Mouse (Mus musculus) lung, embryonic 14.5 days (tissue): ENCODE data around the gene Ehhadh. TPM values are rescaled to one million over a fixed set of nuclear protein-coding genes. Genes with fewer than 3 reads are reported as not detected.

Experiments
- ATAC-seq: fragments of 200-750 bp; cut with Nextera tagmentation; 2 replicates; pipeline ENCODE4 v1.8.0; 2017; ENCODE audit warnings: mild to moderate bottlenecking, moderate TSS enrichment, moderate library complexity; ENCODE audit not compliant: insufficient read depth
- DNase-seq: peaks from one replicate; pipeline ENCODE4 v3.0.0-alpha.2; 2015
- H3K27ac ChIP-seq: fragments of 300-500 bp; sonication (generic); 2 replicates; pipeline ENCODE4 v1.5.1; 2014; ENCODE audit warnings: low read depth, mild to moderate bottlenecking, moderate library complexity
- H3K27me3 ChIP-seq: fragments of 300-500 bp; sonication (generic); 2 replicates; pipeline ENCODE4 v1.6.1; 2014; ENCODE audit warnings: low read length, control low read depth; ENCODE audit not compliant: insufficient read depth
- H3K36me3 ChIP-seq: fragments of 300-500 bp; sonication (generic); 2 replicates; pipeline ENCODE4 v1.6.1; 2014; ENCODE audit warnings: control low read depth; ENCODE audit not compliant: insufficient read depth
- H3K4me1 ChIP-seq: fragments of 300-500 bp; sonication (generic); 2 replicates; pipeline ENCODE4 v1.6.1; 2014; ENCODE audit warnings: antibody characterized with exemption, control low read depth; ENCODE audit not compliant: insufficient read depth
- H3K4me2 ChIP-seq: fragments of 300-500 bp; sonication (generic); 2 replicates; pipeline ENCODE4 v1.6.1; 2014; ENCODE audit warnings: mild to moderate bottlenecking
- H3K4me3 ChIP-seq: fragments of 300-500 bp; sonication (generic); 2 replicates; pipeline ENCODE4 v1.5.1; 2014; ENCODE audit warnings: low read depth, low read length
- H3K9ac ChIP-seq: fragments of 300-500 bp; sonication (generic); 2 replicates; pipeline ENCODE4 v1.6.1; 2014
- H3K9me3 ChIP-seq: fragments of 300-500 bp; sonication (generic); 2 replicates; pipeline ENCODE4 v1.6.1; 2016; ENCODE audit warnings: low read depth, low read length, control low read depth
- CTCF ChIP-seq: IDR thresholded peaks from 2 replicates; pipeline ENCODE4 v1.5.1; 2016; ENCODE audit warnings: antibody characterized with exemption, low read depth
- WGBS: fragments of 180-500 bp; shearing (Covaris S2); extraction: QIAGEN DNeasy Blood & Tissue Kit; methylation state at CpG from one replicate; pipeline ENCODE4 v1.1.7; 2014; 5-methylcytosine and 5-hydroxymethylcytosine counted together
- polyA plus RNA-seq: library from polyadenylated mRNA; unstranded; fragments of >200 nt; fragmentation: Nextera tagmentation; extraction: Ambion mirVana; gene quantifications from 2 replicates; pipeline ENCODE4 v1.2.1, GENCODE M21; 2014

The Ehhadh gene
- polyA plus RNA-seq, 1 experiment from 2014 or later, result 1.6 TPM

DNA sequence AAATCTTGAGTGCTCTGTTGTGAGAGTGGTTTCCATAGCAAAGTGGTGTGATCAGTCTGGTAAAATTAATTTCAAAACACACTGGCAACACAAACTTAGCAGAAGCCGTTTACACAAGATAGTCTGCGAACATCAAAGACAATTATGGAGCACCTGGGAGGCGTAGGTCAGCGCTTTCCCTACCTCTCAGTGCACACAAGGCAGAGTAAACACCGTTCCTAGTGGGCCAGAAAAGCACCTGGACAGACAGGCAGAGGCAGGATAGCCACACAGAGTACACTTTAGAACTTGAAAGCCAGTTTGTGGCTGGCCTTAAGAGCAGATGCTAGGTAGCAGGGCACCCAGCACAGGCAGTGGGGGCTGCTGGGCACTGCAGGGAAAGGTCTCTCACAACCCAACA, 44.2 kb upstream of the Ehhadh start:
- Histone ChIP-seq H3K9me3 (no peaks in the 10 kb centered on the region), H3K4me1 (peaks cover 2% of the 10 kb centered on the region; the same call in 1 of the 2 replicates), H3K4me2 (no peak overlapping the region), H3K9ac (no peak overlapping the region), H3K36me3 (no peaks in the 10 kb centered on the region), H3K27ac (peak overlapping the region; percentile 33; the same call in 1 of the 2 replicates), H3K27me3 (no peaks in the 10 kb centered on the region), H3K4me3 (no peak overlapping the region)
- TF ChIP-seq CTCF, result no peak
- DNase-seq (peak; percentile 7), ATAC-seq (peak; percentile 54; the same call in 1 of the 2 replicates)
- WGBS, result 37% methylated on average over 5 of the region's 5 CpGs

DNA sequence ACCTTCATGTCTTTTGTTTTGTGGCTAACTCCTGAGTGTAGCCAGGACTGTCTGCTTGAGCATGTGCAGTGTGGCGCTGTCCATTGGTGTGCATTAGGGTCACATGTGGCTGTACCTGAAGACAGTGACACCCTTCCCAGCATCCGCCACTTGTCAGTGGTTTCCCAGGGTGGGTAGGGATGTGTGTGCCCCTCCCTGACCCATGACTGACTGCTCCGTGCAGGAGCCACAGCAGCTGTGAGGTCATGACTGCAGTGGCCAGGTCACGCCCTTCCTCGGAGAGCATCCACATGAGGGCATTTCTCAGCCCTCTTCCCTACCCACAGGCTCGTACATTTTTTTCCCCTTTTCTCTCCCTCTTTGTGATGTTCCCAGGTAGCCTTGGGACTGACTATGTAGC, 43.2 kb upstream of the Ehhadh start:
- H3K9ac ChIP-seq, result no peak overlapping the region
- no peaks in the 10 kb centered on the region for H3K36me3 ChIP-seq
- no peaks in the 10 kb centered on the region for H3K9me3 ChIP-seq
- TF ChIP-seq CTCF, result no peak
- no peak overlapping the region for H3K4me3 ChIP-seq
- no peaks in the 10 kb centered on the region for H3K27me3 ChIP-seq
- 41% methylated on average over 6 of the region's 6 CpGs for WGBS
- 0 out of 2 replicates have a peak, but pooled peaks have one; percentile 47 for ATAC-seq
- no peak overlapping the region for H3K4me2 ChIP-seq
- no peak for DNase-seq
- peaks cover 2% of the 10 kb centered on the region; the same call in 1 of the 2 replicates for H3K4me1 ChIP-seq
- H3K27ac ChIP-seq, result no peak overlapping the region

DNA sequence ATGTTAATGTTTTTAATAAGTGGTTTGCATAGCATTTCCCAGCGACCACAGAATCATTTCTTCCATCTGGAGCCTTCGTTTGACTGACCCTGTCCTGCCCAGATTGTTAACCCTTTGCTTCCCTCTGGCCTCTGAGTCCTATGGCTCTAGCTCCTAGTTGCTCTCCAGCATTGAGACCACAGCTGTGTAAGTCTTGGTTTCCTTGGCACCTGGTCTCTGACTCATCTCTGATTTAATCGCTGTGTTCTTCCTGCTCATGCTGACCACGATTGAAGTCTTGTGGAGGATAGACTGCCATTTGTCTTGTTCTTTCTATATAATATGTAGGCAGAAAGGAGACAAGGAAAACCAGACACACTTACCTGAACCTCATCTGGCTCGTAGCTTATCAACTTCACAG, 42.1 kb upstream of the Ehhadh start:
- TF ChIP-seq CTCF, result no peak
- 29% methylated on average over 5 of the region's 5 CpGs for WGBS
- no peak for ATAC-seq

DNA sequence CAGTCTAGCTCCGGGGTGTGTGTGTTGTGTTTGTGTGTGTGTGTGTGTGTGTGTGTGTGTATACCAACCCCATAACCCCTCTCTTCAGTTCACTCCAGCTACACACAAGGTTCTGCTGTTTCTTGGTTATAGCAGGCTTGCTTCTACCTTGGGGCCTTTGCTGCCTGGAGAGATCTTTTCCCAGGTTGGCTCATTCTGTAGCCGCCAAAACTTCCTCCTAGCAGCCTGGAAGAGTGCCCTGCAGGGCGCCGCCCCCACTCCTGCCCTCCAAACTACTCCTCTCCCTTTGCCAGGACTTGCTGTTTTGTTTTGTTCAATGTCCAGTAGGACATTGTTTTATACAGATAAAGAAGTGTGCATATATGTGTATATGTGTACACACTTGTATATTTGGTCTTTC, 40.0 kb upstream of the Ehhadh start:
- TF ChIP-seq CTCF, result no peak
- Histone ChIP-seq H3K27ac (no peak overlapping the region), H3K27me3 (no peaks in the 10 kb centered on the region), H3K36me3 (no peaks in the 10 kb centered on the region), H3K4me1 (no peaks in the 10 kb centered on the region; the same call in 1 of the 2 replicates), H3K4me3 (no peak overlapping the region), H3K4me2 (no peak overlapping the region), H3K9me3 (no peaks in the 10 kb centered on the region), H3K9ac (no peak overlapping the region)
- 52% methylated on average over 4 of the region's 4 CpGs for WGBS
- no peak for DNase-seq
- no peak for ATAC-seq

More for the DNA sequence above, 42.1 kb upstream of the Ehhadh start:
- Histone ChIP-seq H3K9ac (no peak overlapping the region), H3K4me3 (no peak overlapping the region), H3K27ac (no peak overlapping the region), H3K4me2 (no peak overlapping the region), H3K27me3 (no peaks in the 10 kb centered on the region), H3K9me3 (no peaks in the 10 kb centered on the region), H3K4me1 (no peaks in the 10 kb centered on the region; the same call in 1 of the 2 replicates), H3K36me3 (no peaks in the 10 kb centered on the region)
- no peak for DNase-seq

DNA sequence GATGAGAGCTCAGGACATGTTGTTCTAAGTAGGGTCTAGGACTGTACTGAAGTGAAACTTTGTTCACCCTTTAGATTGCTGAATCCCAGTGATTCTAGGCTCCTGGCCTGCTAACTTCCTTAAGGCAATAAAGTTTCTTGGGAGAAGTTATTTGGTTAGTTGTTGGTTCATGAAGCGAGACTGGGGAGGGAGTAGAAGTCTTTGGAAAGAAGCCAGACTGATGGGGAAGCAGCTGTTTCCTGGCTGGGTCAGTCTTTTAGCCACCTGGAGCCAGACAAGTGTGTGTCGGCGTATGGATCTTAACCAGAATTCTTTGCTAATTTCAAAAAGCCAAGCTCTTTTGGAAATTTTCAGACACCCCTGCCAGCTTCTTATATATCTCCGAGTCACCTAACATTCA, 39.5 kb upstream of the Ehhadh start:
- no peak for ATAC-seq
- H3K4me3 ChIP-seq, result no peak overlapping the region
- no peaks in the 10 kb centered on the region for H3K9me3 ChIP-seq
- DNase-seq, result peak; percentile 63
- no peak for TF ChIP-seq CTCF
- no peaks in the 10 kb centered on the region for H3K27me3 ChIP-seq
- H3K4me2 ChIP-seq, result no peak overlapping the region
- H3K36me3 ChIP-seq, result no peaks in the 10 kb centered on the region
- 43% methylated on average over 4 of the region's 4 CpGs for WGBS
- H3K9ac ChIP-seq, result no peak overlapping the region
- no peaks in the 10 kb centered on the region; the same call in 1 of the 2 replicates for H3K4me1 ChIP-seq
- H3K27ac ChIP-seq, result no peak overlapping the region

DNA sequence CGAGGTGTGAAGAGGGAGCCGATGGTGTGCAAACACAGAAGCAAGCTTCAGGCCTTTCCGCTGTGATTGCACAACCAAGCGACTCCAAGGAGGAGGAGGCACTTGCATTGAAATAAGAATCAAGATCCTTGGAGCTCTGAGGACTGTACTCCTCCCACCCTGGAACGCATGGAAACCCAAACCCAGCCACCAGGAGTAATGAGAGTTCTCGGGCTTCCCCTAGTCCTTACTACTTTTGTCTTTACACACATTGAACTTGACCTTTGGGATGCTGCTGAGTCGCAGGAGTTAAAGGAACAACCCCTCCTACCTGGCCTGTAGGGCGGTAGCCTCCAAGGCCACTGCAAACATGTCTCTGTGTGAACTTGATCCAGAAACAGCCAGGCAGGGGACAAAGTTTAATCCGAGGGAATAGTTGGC, 38.0 kb upstream of the Ehhadh start:
- Histone ChIP-seq H3K9ac (no peak overlapping the region), H3K4me3 (no peak overlapping the region), H3K4me1 (no peaks in the 10 kb centered on the region; the same call in 1 of the 2 replicates), H3K36me3 (no peaks in the 10 kb centered on the region), H3K27ac (no peak overlapping the region), H3K9me3 (no peaks in the 10 kb centered on the region), H3K4me2 (no peak overlapping the region), H3K27me3 (no peaks in the 10 kb centered on the region)
- TF ChIP-seq CTCF, result no peak
- ATAC-seq (no peak), DNase-seq (peak; percentile 38)
- 47% methylated on average over 9 of the region's 9 CpGs for WGBS

DNA sequence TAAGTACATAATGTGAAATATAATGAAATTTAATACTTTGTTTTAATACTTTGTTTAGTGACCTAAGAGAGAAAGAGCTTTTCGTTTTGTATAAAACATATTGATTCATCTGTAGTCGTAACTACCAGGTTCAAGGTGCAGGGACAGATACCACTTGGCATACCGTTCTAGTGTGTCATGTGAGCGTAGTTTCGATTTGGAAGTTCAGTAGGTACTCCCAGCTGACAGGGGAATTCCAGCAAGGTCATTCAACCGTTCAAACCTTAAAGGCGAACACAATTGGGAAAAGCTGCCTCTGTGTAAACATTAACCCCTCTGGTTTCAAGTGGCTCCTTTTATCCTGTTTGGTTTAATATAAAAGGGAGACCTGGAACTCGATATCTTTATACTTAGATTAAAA, 31.0 kb upstream of the Ehhadh start:
- DNase-seq (peak; percentile 25), ATAC-seq (no peak)
- TF ChIP-seq CTCF, result no peak
- 48% methylated on average over 8 of the region's 8 CpGs for WGBS
- no peaks in the 10 kb centered on the region for H3K9me3 ChIP-seq
- no peaks in the 10 kb centered on the region for H3K36me3 ChIP-seq
- H3K27me3 ChIP-seq, result no peaks in the 10 kb centered on the region
- H3K4me1 ChIP-seq, result no peaks in the 10 kb centered on the region
- no peak overlapping the region for H3K4me3 ChIP-seq
- H3K9ac ChIP-seq, result no peak overlapping the region
- H3K27ac ChIP-seq, result no peak overlapping the region
- H3K4me2 ChIP-seq, result no peak overlapping the region

DNA sequence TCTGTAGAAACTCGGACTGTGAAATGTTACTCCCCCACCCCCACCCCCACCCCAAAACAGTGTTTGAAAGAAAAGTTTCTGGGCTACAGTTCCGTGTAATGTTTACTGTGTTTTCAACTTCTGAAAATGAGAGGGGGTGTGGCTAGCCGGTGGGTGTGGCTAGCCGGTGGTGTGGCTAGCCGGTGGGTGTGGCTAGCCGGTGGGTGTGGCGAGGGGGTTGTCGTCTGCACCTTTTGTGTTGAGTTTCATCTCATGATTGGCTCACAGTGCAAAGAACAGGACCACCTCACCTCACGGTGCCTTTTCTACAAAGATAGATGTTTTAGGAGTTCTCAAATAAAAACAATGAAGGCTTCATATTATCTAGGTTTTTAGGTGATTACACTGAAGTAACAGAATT, 30.5 kb upstream of the Ehhadh start:
- WGBS, result 31% methylated on average over 9 of the region's 9 CpGs
- no peaks in the 10 kb centered on the region for H3K36me3 ChIP-seq
- no peak overlapping the region for H3K9ac ChIP-seq
- ATAC-seq (0 out of 2 replicates have a peak, but pooled peaks have one; percentile 17), DNase-seq (peak; percentile 55)
- H3K4me3 ChIP-seq, result no peak overlapping the region
- no peaks in the 10 kb centered on the region for H3K4me1 ChIP-seq
- H3K4me2 ChIP-seq, result no peak overlapping the region
- TF ChIP-seq CTCF, result no peak
- no peak overlapping the region for H3K27ac ChIP-seq
- no peaks in the 10 kb centered on the region for H3K9me3 ChIP-seq
- H3K27me3 ChIP-seq, result no peaks in the 10 kb centered on the region
